Mouse (Mus musculus): ENCODE measurements around the gene Rxra. TPM values are rescaled to one million over a fixed set of nuclear protein-coding genes. Genes with fewer than 3 reads are reported as not detected.

Rxra gene
- polyA plus RNA-seq, 1 experiment from 2014 or later = 11.2 TPM

- H3K27me3 ChIP-seq = no peaks in the 10 kb centered on the region
- H3K4me2 ChIP-seq (replicated peaks) = no peak overlapping the region
- 61% methylated on average over 5 of the region's 5 CpGs for WGBS
- H3K9ac ChIP-seq = no peak overlapping the region
- no peaks in the 10 kb centered on the region for H3K9me3 ChIP-seq (replicated peaks)
- no peak overlapping the region for H3K27ac ChIP-seq
- H3K4me3 ChIP-seq = no peak overlapping the region
- H3K36me3 ChIP-seq = no peaks in the 10 kb centered on the region
- no peak for ATAC-seq (ENCODE audit: low FRiP score)
- H3K4me1 ChIP-seq = 0 out of 2 replicates have a peak, but pooled peaks cover 5% of the 10 kb centered on the region
These were observed 99.4 kb downstream of the Rxra start for GRCm38 (mm10) chr2:27775625-27776024.

- Histone ChIP-seq H3K9me3 (replicated peaks) (no peaks in the 10 kb centered on the region), H3K27ac (no peak overlapping the region), H3K36me3 (no peaks in the 10 kb centered on the region), H3K4me2 (replicated peaks) (no peak overlapping the region), H3K4me1 (0 out of 2 replicates have a peak, but pooled peaks cover 5% of the 10 kb centered on the region), H3K4me3 (no peak overlapping the region), H3K27me3 (no peaks in the 10 kb centered on the region), H3K9ac (no peak overlapping the region)
- 83% methylated on average over 2 of the region's 2 CpGs for WGBS
- ATAC-seq (ENCODE audit: low FRiP score) = no peak
These were observed 101.5 kb downstream of the Rxra start for GRCm38 (mm10) chr2:27777756-27778155.

- WGBS = 75% methylated on average over 6 of the region's 6 CpGs
- H3K27me3 ChIP-seq = no peaks in the 10 kb centered on the region
- H3K4me2 ChIP-seq (replicated peaks) = no peak overlapping the region
- H3K27ac ChIP-seq = no peak overlapping the region
- ATAC-seq (ENCODE audit: low FRiP score) = no peak
- no peaks in the 10 kb centered on the region for H3K36me3 ChIP-seq
- H3K4me3 ChIP-seq = no peak overlapping the region
- H3K9ac ChIP-seq = no peak overlapping the region
- H3K9me3 ChIP-seq (replicated peaks) = no peaks in the 10 kb centered on the region
- 0 out of 2 replicates have a peak, but pooled peaks cover 2% of the 10 kb centered on the region for H3K4me1 ChIP-seq
These were observed 102.0 kb downstream of the Rxra start for GRCm38 (mm10) chr2:27778289-27778688.

DNA sequence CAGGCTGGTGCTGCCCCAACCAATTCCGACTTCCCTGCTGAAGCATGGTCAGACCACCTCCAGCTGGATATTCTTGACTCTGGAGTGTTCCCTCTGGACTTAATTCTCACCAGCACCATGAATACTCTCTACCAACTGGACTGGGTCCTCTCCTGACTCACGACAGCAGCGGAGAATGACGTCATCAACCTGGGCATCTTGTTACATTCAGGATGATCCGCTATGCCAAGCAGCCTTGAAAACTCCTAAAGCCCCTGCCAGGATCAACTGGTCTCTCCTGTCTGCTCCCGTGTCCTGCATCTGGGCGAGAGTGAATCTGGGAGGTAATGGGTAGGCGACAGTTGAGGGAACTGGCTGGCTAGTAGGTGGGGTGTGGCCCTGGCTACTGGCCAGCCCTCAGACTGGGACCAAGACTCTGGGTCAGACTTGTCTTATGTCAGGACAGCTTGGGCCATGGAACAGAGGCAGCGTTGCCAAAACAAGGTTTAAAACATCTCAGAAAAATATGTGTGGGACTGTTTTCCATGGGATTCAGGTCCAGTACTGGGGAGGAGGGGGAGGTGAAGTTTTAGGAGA, 103.1 kb downstream of the Rxra start:
- Histone ChIP-seq H3K4me3 (no peak overlapping the region), H3K36me3 (no peaks in the 10 kb centered on the region), H3K4me1 (no peaks in the 10 kb centered on the region), H3K27ac (no peak overlapping the region), H3K27me3 (no peaks in the 10 kb centered on the region), H3K9me3 (replicated peaks) (no peaks in the 10 kb centered on the region), H3K9ac (no peak overlapping the region), H3K4me2 (replicated peaks) (no peak overlapping the region)
- 90% methylated on average over 9 of the region's 9 CpGs for WGBS
- no peak for ATAC-seq (ENCODE audit: low FRiP score)

DNA sequence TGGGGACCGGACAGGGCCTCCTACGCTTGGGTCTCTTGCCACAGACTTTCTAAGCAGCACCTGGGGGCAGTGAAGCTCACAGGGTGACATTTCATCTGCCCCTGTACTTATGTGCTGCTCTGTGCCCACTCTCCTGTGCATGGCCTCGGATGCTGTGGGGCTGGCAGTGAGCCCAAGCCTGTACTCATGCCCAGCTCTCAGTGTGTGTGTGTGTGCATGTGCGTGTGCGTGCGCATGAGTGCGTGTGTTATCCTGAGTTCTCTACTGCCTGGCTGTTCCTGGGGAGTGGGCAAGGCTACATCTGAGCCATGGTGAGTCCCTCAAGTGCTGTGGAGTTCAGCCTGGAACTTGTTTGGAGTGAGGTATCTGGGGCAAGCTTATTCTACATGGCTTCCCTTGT, 103.9 kb downstream of the Rxra start:
- ATAC-seq (ENCODE audit: low FRiP score) = no peak
- Histone ChIP-seq H3K27me3 (no peaks in the 10 kb centered on the region), H3K4me1 (no peaks in the 10 kb centered on the region), H3K36me3 (no peaks in the 10 kb centered on the region), H3K4me3 (no peak overlapping the region), H3K27ac (no peak overlapping the region), H3K4me2 (replicated peaks) (no peak overlapping the region), H3K9ac (no peak overlapping the region), H3K9me3 (replicated peaks) (no peaks in the 10 kb centered on the region)
- WGBS = 96% methylated on average over 7 of the region's 7 CpGs

GRCm38 (mm10) chr2:27785363-27785762, 109.1 kb downstream of the Rxra start:
- H3K36me3 ChIP-seq = no peaks in the 10 kb centered on the region
- no peaks in the 10 kb centered on the region for H3K27me3 ChIP-seq
- 89% methylated on average over 8 of the region's 8 CpGs for WGBS
- no peak overlapping the region for H3K27ac ChIP-seq
- no peak for ATAC-seq (ENCODE audit: low FRiP score)
- no peak overlapping the region for H3K4me3 ChIP-seq
- no peak overlapping the region for H3K9ac ChIP-seq
- H3K4me1 ChIP-seq = no peaks in the 10 kb centered on the region
- H3K4me2 ChIP-seq (replicated peaks) = no peak overlapping the region
- H3K9me3 ChIP-seq (replicated peaks) = no peaks in the 10 kb centered on the region

DNA sequence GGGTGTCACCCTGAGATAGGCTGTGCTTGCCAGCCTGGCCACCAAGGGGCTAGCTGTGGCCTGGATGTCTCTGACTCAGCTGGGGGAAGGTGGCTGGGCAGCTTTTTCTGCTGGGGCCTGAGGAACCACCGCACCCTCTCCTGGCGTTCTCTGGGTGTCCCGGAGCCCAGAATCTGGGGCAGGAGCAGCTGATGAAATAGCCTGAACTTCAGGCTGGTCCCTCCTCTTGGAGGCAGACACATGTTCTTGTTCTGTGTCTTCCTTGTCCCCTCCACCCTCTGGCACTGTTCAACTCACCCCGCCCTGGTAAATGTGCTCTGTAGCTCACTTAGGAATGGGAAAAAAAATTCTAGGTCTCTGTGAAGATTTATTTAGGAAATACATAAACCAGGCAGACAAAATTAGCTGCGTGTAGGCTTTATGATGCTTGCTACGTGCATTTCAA, 109.8 kb downstream of the Rxra start:
- no peak overlapping the region for H3K9ac ChIP-seq
- no peak overlapping the region for H3K4me3 ChIP-seq
- no peak overlapping the region for H3K27ac ChIP-seq
- no peaks in the 10 kb centered on the region for H3K36me3 ChIP-seq
- no peaks in the 10 kb centered on the region for H3K27me3 ChIP-seq
- H3K4me2 ChIP-seq (replicated peaks) = no peak overlapping the region
- ATAC-seq (ENCODE audit: low FRiP score) = no peak
- no peaks in the 10 kb centered on the region for H3K4me1 ChIP-seq
- no peaks in the 10 kb centered on the region for H3K9me3 ChIP-seq (replicated peaks)
- WGBS = 88% methylated on average over 6 of the region's 6 CpGs

DNA sequence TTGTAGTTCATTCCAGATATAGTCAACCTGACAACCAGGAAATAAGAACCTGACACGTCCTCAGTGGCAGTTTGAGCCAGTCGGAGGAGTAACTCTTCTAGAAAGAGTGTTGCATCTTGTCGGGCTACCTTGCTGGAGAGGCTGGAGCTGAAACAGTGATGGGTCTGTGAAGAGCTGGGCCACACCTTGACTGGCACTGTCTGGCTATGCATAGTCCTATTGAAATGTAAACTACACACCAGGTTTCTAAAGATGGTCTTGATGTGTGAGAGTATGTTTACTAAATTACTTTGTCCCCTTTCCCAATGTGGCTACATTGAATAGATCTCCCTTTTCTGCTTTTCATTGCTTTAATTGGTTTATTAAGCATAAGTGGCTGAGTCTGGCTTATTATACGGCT, 115.3 kb downstream of the Rxra start:
- Histone ChIP-seq H3K9me3 (replicated peaks) (no peaks in the 10 kb centered on the region), H3K36me3 (no peaks in the 10 kb centered on the region), H3K4me3 (no peak overlapping the region), H3K4me2 (replicated peaks) (no peak overlapping the region), H3K4me1 (no peaks in the 10 kb centered on the region), H3K27me3 (no peaks in the 10 kb centered on the region), H3K9ac (no peak overlapping the region), H3K27ac (no peak overlapping the region)
- WGBS = 89% methylated on average over 4 of the region's 4 CpGs
- ATAC-seq (ENCODE audit: low FRiP score) = no peak

DNA sequence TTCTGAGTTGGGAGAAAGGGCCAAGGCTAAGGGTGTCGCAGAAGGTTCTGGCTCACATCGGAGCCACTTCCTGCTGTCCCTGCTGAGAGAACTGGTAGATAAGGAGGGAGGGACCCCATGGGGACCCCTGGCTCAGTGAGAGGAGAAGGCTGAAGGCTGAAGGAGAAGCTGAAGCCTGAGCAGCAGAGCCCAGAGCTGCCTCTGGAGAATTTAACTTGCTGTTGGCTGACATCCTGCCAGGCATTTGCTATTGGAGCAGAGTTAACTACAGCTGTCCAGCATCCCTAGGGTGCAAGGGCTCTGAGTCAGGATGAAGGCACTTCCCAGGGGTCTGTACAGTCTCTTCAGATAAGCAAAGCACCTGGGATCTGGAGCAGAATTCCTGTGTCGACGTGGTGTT, 122.8 kb downstream of the Rxra start:
- Histone ChIP-seq H3K36me3 (no peaks in the 10 kb centered on the region), H3K27me3 (no peaks in the 10 kb centered on the region), H3K4me2 (replicated peaks) (no peak overlapping the region), H3K9ac (no peak overlapping the region), H3K4me1 (peaks cover 8% of the 10 kb centered on the region), H3K9me3 (replicated peaks) (no peaks in the 10 kb centered on the region), H3K4me3 (no peak overlapping the region), H3K27ac (no peak overlapping the region)
- ATAC-seq (ENCODE audit: low FRiP score) = no peak
- 82% methylated on average over 4 of the region's 4 CpGs for WGBS

- 69% methylated on average over 2 of the region's 2 CpGs for WGBS
- no peak overlapping the region for H3K4me3 ChIP-seq
- H3K4me1 ChIP-seq = peaks cover 8% of the 10 kb centered on the region
- no peak overlapping the region for H3K27ac ChIP-seq
- ATAC-seq (ENCODE audit: low FRiP score) = no peak
- no peaks in the 10 kb centered on the region for H3K27me3 ChIP-seq
- no peaks in the 10 kb centered on the region for H3K9me3 ChIP-seq (replicated peaks)
- no peaks in the 10 kb centered on the region for H3K36me3 ChIP-seq
- H3K4me2 ChIP-seq (replicated peaks) = no peak overlapping the region
- no peak overlapping the region for H3K9ac ChIP-seq
These were observed 124.8 kb downstream of the Rxra start for GRCm38 (mm10) chr2:27801041-27801440.

GRCm38 (mm10) chr2:27802493-27802892, 126.3 kb downstream of the Rxra start:
- no peak overlapping the region for H3K9ac ChIP-seq
- 0 out of 2 replicates have a peak, but pooled peaks have one; percentile 43 for ATAC-seq (ENCODE audit: low FRiP score)
- no peak overlapping the region for H3K4me3 ChIP-seq
- H3K9me3 ChIP-seq (replicated peaks) = no peaks in the 10 kb centered on the region
- no peaks in the 10 kb centered on the region for H3K36me3 ChIP-seq
- H3K4me1 ChIP-seq = peaks cover 8% of the 10 kb centered on the region
- no peak overlapping the region for H3K27ac ChIP-seq
- no peak overlapping the region for H3K4me2 ChIP-seq (replicated peaks)
- 34% methylated on average over 9 of the region's 9 CpGs for WGBS
- H3K27me3 ChIP-seq = no peaks in the 10 kb centered on the region

DNA sequence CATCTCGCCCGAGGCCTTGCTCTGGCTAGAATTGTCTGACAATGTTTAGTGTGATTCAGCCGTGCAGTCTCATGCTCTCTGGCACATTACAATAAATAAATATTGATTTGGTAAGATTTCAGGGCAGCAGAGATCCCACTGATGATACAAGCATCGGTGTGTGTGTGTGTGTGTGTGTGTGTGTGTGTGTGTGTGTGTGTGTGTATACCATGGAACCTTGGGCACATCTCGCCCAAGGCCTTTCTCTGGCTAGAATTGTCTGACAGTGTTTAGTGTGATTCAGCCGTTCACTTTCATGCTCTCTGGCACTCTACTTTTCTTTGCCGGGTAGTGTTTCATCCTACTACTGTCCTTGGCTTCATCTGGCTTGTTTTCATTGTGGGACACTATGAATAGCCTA, 130.5 kb downstream of the Rxra start:
- WGBS = 91% methylated on average over 7 of the region's 7 CpGs
- no peak overlapping the region for H3K4me3 ChIP-seq
- H3K9ac ChIP-seq = no peak overlapping the region
- H3K9me3 ChIP-seq (replicated peaks) = no peaks in the 10 kb centered on the region
- no peak for ATAC-seq (ENCODE audit: low FRiP score)
- no peaks in the 10 kb centered on the region for H3K36me3 ChIP-seq
- no peaks in the 10 kb centered on the region for H3K27me3 ChIP-seq
- H3K4me2 ChIP-seq (replicated peaks) = no peak overlapping the region
- H3K4me1 ChIP-seq = peaks cover 8% of the 10 kb centered on the region
- H3K27ac ChIP-seq = no peak overlapping the region

- Histone ChIP-seq H3K9ac (no peak overlapping the region), H3K4me1 (peaks cover 2% of the 10 kb centered on the region), H3K9me3 (replicated peaks) (no peaks in the 10 kb centered on the region), H3K36me3 (no peaks in the 10 kb centered on the region), H3K4me2 (replicated peaks) (no peak overlapping the region), H3K4me3 (no peak overlapping the region), H3K27ac (no peak overlapping the region), H3K27me3 (no peaks in the 10 kb centered on the region)
- no peak for ATAC-seq (ENCODE audit: low FRiP score)
- WGBS = 80% methylated on average over 3 of the region's 3 CpGs
These were observed 131.4 kb downstream of the Rxra start for GRCm38 (mm10) chr2:27807684-27808083.
